ENCODE assay signal across 20 mouse cellular contexts in genomic region chr9:76091561-76091960, GRCm38 (mm10).
DNase-seq lines count a peak whose midpoint lies in the region; ATAC-seq lines count a peak whose summit lies in the region.
"Had no signal": no experiment of that assay in that cellular context is flagged by ENCODE, and none has a peak within 500 bp of the region (broad histone marks: within the 10 kb centered on the region; RNA-seq: fewer than 3 reads in every experiment).

No protein-coding gene starts in this region.

- no peaks in the 10 kb centered on the region for H3K4me1 ChIP-seq in midbrain, embryonic 16.5 days (ENCODE audit: control insufficient read depth, insufficient read depth, low read length)
- H3K4me1 ChIP-seq: embryonic facial prominence, embryonic 10.5 days; heart, embryonic 15.5 days; hindbrain, embryonic 13.5 days; midbrain, embryonic 15.5 days had no signal

- ATAC-seq in midbrain, embryonic 16.5 days: no peak
- ATAC-seq: CD4-positive, CD25-positive, alpha-beta regulatory T cell, adult 4 months; forebrain, embryonic 14.5 days; intestine, embryonic 16.5 days; midbrain, embryonic 15.5 days had no signal

- no peaks in the 10 kb centered on the region for H3K9me3 ChIP-seq in midbrain, embryonic 16.5 days (replicated peaks; ENCODE audit: control insufficient read depth, low read length, poor library complexity, severe bottlenecking)
- H3K9me3 ChIP-seq: embryonic facial prominence, embryonic 10.5 days; G1E; heart, embryonic 15.5 days; hindbrain, embryonic 13.5 days; limb, embryonic 13.5 days; midbrain, embryonic 15.5 days had no signal

- H3K4me2 ChIP-seq in midbrain, embryonic 16.5 days (ENCODE audit: low read length): no peak overlapping the region
- H3K4me2 ChIP-seq: heart, embryonic 15.5 days; hindbrain, embryonic 13.5 days; limb, embryonic 13.5 days; midbrain, embryonic 15.5 days had no signal

- peak; percentile 10 for DNase-seq in kidney, postnatal 10 days
- no peak for DNase-seq in kidney, adult 8-10 months
- peak; percentile 3 to 28 for DNase-seq in urinary bladder, postnatal 36 days (ENCODE audit: low spot score in 2 of 2)
- DNase-seq in urinary bladder, adult 2 months (ENCODE audit: low spot score): no peak
- DNase-seq in gastrocnemius, postnatal 10 days: peak; percentile 18
- peak; percentile 54 for DNase-seq in skeletal muscle tissue, adult 2 months (ENCODE audit: low read depth, low spot score)
- no peak for DNase-seq in right cerebral cortex, adult 18-20 months
- DNase-seq: adrenal gland, postnatal 10 days; cerebellum, adult 11 months; cerebellum, postnatal 36 days had no signal

- no peak overlapping the region for H3K4me3 ChIP-seq in midbrain, embryonic 16.5 days (ENCODE audit: low read depth, low read length)
- H3K4me3 ChIP-seq: embryonic facial prominence, embryonic 10.5 days; heart, embryonic 15.5 days; hindbrain, embryonic 13.5 days; limb, embryonic 13.5 days; midbrain, embryonic 15.5 days had no signal

- no peaks in the 10 kb centered on the region for H3K36me3 ChIP-seq in midbrain, embryonic 16.5 days (ENCODE audit: control insufficient read depth, insufficient read depth, low read length)
- H3K36me3 ChIP-seq: embryonic facial prominence, embryonic 10.5 days; G1E; heart, embryonic 15.5 days; hindbrain, embryonic 13.5 days; limb, embryonic 13.5 days; midbrain, embryonic 15.5 days had no signal

- WGBS in midbrain, embryonic 16.5 days: 73% methylated on average over 2 of the region's 2 CpGs

- no peak overlapping the region for H3K9ac ChIP-seq in midbrain, embryonic 16.5 days (ENCODE audit: low read depth, low read length)
- H3K9ac ChIP-seq: heart, embryonic 15.5 days; hindbrain, embryonic 13.5 days; limb, embryonic 13.5 days; midbrain, embryonic 15.5 days had no signal

- H3K27ac ChIP-seq in midbrain, embryonic 16.5 days (ENCODE audit: low read length): no peak overlapping the region
- H3K27ac ChIP-seq: embryonic facial prominence, embryonic 10.5 days; heart, embryonic 15.5 days; hindbrain, embryonic 13.5 days; limb, embryonic 13.5 days; midbrain, embryonic 15.5 days had no signal

- H3K27me3 ChIP-seq in midbrain, embryonic 16.5 days (ENCODE audit: control insufficient read depth, insufficient read depth, low read depth, low read length): no peaks in the 10 kb centered on the region
- H3K27me3 ChIP-seq: heart, embryonic 15.5 days; hindbrain, embryonic 13.5 days; limb, embryonic 13.5 days; midbrain, embryonic 15.5 days had no signal

Comparison
In these comparisons a context has a peak if more than half of its experiments do, and no peak if none do; other contexts are left out.
1. DNase-seq: peak in kidney, postnatal 10 days (single experiment), urinary bladder, postnatal 36 days (2 of 2), gastrocnemius, postnatal 10 days (single experiment) and skeletal muscle tissue, adult 2 months (single experiment); none in kidney, adult 8-10 months (0 of 2), urinary bladder, adult 2 months (single experiment) and right cerebral cortex, adult 18-20 months (single experiment).